Mouse (Mus musculus) MEL (cell line): ENCODE measurements at regions not wholly inside any gene's neighbourhood (a gene's known extent, or its start where the extent isn't known, plus 50 kb on each side); places are given as distances from the start of the nearest gene placed in this dataset.

Experiments
- DNase-seq: peaks from one replicate; pipeline ENCODE4 v3.0.0; 2011; ENCODE audit warnings: low read depth, low spot score
- H3K27ac ChIP-seq: 2 replicates; pipeline ENCODE4 v1.5.1; 2012; ENCODE audit warnings: low read depth, mild to moderate bottlenecking, control low read depth, low read length, moderate library complexity; ENCODE audit not compliant: control insufficient read depth
- H3K27me3 ChIP-seq, 2 experiments: fragments of 150-350 bp in 1 of 2; sonication (generic) in 1 of 2; 2 replicates each; pipeline ENCODE4 v1.6.1; 2012; ENCODE audit warnings: low read length in 2 of 2, mild to moderate bottlenecking in 2 of 2, improper control_type of control experiment in 1 of 2, moderate library complexity in 1 of 2; ENCODE audit not compliant: insufficient read depth in 2 of 2, control insufficient read depth in 1 of 2
- H3K36me3 ChIP-seq, 2 experiments: 2 replicates each; pipeline ENCODE4 v1.6.1; 2012 to 2014; ENCODE audit warnings: low read length in 2 of 2, improper control_type of control experiment in 1 of 2, inconsistent platforms in 1 of 2, mild to moderate bottlenecking in 1 of 2; ENCODE audit not compliant: insufficient read depth in 2 of 2, control insufficient read depth in 1 of 2
- H3K4me1 ChIP-seq, 2 experiments: fragments of 150-350 bp in 1 of 2; sonication (generic) in 1 of 2; 2 replicates each; pipeline ENCODE4 v1.6.1; 2012; ENCODE audit warnings: low read length in 2 of 2, improper control_type of control experiment in 1 of 2, mild to moderate bottlenecking in 1 of 2; ENCODE audit not compliant: insufficient read depth in 2 of 2, control insufficient read depth in 1 of 2
- H3K4me3 ChIP-seq, 2 experiments: fragments of 150-350 bp in 1 of 2; sonication (generic) in 1 of 2; 2 replicates each; pipeline ENCODE4 v1.5.1; 2012; ENCODE audit warnings: low read depth in 2 of 2, low read length in 2 of 2, mild to moderate bottlenecking in 2 of 2, moderate library complexity in 2 of 2, control low read depth in 1 of 2, improper control_type of control experiment in 1 of 2; ENCODE audit not compliant: control insufficient read depth in 1 of 2, insufficient read depth in 1 of 2
- H3K79me2 ChIP-seq: 2 replicates; pipeline ENCODE4 v1.6.1; 2012; ENCODE audit warnings: mild to moderate bottlenecking, low read length, moderate library complexity; ENCODE audit not compliant: control insufficient read depth, poor library complexity, insufficient read depth
- H3K9ac ChIP-seq: 2 replicates; pipeline ENCODE4 v1.6.1; 2012; ENCODE audit warnings: low read depth, mild to moderate bottlenecking, control low read depth, low read length, moderate library complexity; ENCODE audit not compliant: control insufficient read depth, poor library complexity, severe bottlenecking
- H3K9me3 ChIP-seq: fragments of 150-350 bp; sonication (generic); replicated peaks from 2 replicates; pipeline ENCODE4 v1.6.1; 2012; ENCODE audit warnings: mild to moderate bottlenecking, low read length, improper control_type of control experiment, moderate library complexity; ENCODE audit not compliant: insufficient read depth
- BHLHE40 ChIP-seq: IDR thresholded peaks from 2 replicates; pipeline ENCODE4 v1.6.1; 2012; ENCODE audit warnings: low read depth, mild to moderate bottlenecking, inconsistent platforms, low read length, improper control_type of control experiment, borderline replicate concordance
- CTCF ChIP-seq, 3 experiments: IDR thresholded peaks in 2 of 3; conservative IDR thresholded peaks in 1 of 3; 2 replicates each; pipeline ENCODE4 v1.5.1; 2011 to 2012; ENCODE audit warnings: low read length in 3 of 3, low read depth in 2 of 3, mild to moderate bottlenecking in 2 of 3, improper control_type of control experiment in 1 of 3, inconsistent platforms in 1 of 3, mixed read lengths in 1 of 3, moderate library complexity in 1 of 3; ENCODE audit not compliant: control insufficient read depth in 1 of 3, insufficient read depth in 1 of 3, poor library complexity in 1 of 3, severe bottlenecking in 1 of 3
- E2F4 ChIP-seq: IDR thresholded peaks from 2 replicates; pipeline ENCODE4 v1.6.1; 2011; ENCODE audit warnings: low read depth, low read length, improper control_type of control experiment, borderline replicate concordance
- EP300 ChIP-seq, 2 experiments: IDR thresholded peaks; 2 replicates each; pipeline ENCODE4 v1.6.1; 2011; ENCODE audit warnings: improper control_type of control experiment in 2 of 2, low read length in 2 of 2, low read depth in 1 of 2, mild to moderate bottlenecking in 1 of 2
- ETS1 ChIP-seq: IDR thresholded peaks from 2 replicates; pipeline ENCODE4 v1.6.1; 2012; ENCODE audit warnings: low read depth, mild to moderate bottlenecking, inconsistent platforms, low read length, improper control_type of control experiment, moderate library complexity
- KAT2A ChIP-seq: conservative IDR thresholded peaks from 2 replicates; pipeline ENCODE4 v1.6.1; 2012; ENCODE audit warnings: low read depth, low read length, improper control_type of control experiment, inconsistent platforms
- MAFK ChIP-seq: IDR thresholded peaks from 2 replicates; pipeline ENCODE4 v1.6.1; 2011; ENCODE audit warnings: low read depth, mild to moderate bottlenecking, low read length, improper control_type of control experiment, borderline replicate concordance
- MAZ ChIP-seq: IDR thresholded peaks from 2 replicates; pipeline ENCODE4 v1.6.1; 2012; ENCODE audit warnings: low read depth, mild to moderate bottlenecking, inconsistent platforms, low read length, improper control_type of control experiment
- MXI1 ChIP-seq: IDR thresholded peaks from 2 replicates; pipeline ENCODE4 v1.6.1; 2011; ENCODE audit warnings: mild to moderate bottlenecking, low read depth, low read length, improper control_type of control experiment
- MYC ChIP-seq: IDR thresholded peaks from 2 replicates; pipeline ENCODE4 v1.6.1; 2011; ENCODE audit warnings: low read depth, mild to moderate bottlenecking, low read length, improper control_type of control experiment, moderate library complexity
- NRF1 ChIP-seq: IDR thresholded peaks from 2 replicates; pipeline ENCODE4 v1.6.1; 2014; ENCODE audit warnings: low read depth, mild to moderate bottlenecking, inconsistent platforms, low read length, improper control_type of control experiment, moderate library complexity; ENCODE audit not compliant: poor library complexity, insufficient read depth, severe bottlenecking
- POLR2A ChIP-seq, 2 experiments: IDR thresholded peaks; 2 replicates each; pipeline ENCODE4 v1.6.1; 2011 to 2012; ENCODE audit warnings: low read length in 2 of 2, mild to moderate bottlenecking in 2 of 2, control low read depth in 1 of 2, improper control_type of control experiment in 1 of 2, low read depth in 1 of 2, moderate library complexity in 1 of 2; ENCODE audit not compliant: control insufficient read depth in 1 of 2, insufficient read depth in 1 of 2, poor library complexity in 1 of 2
- POLR2AphosphoS2 ChIP-seq: IDR thresholded peaks from 2 replicates; pipeline ENCODE4 v1.6.1; 2011; ENCODE audit warnings: low read length, improper control_type of control experiment
- POLR2AphosphoS5 ChIP-seq: IDR thresholded peaks from 2 replicates; pipeline ENCODE4 v1.6.1; 2012; ENCODE audit warnings: low read depth, borderline replicate concordance, mild to moderate bottlenecking, inconsistent platforms, low read length, moderate library complexity, mixed read lengths
- SMC3 ChIP-seq: IDR thresholded peaks from 2 replicates; pipeline ENCODE4 v1.6.1; 2011; ENCODE audit warnings: low read depth, low read length, improper control_type of control experiment
- TAL1 ChIP-seq: IDR thresholded peaks from 2 replicates; pipeline ENCODE4 v1.6.1; 2012; ENCODE audit warnings: mild to moderate bottlenecking, inconsistent platforms, low read length, moderate library complexity, mixed read lengths
- TBP ChIP-seq: IDR thresholded peaks from 2 replicates; pipeline ENCODE4 v1.8.0; 2011; ENCODE audit warnings: low read depth, low read length, improper control_type of control experiment
- UBTF ChIP-seq: IDR thresholded peaks from 2 replicates; pipeline ENCODE4 v1.6.1; 2012; ENCODE audit warnings: low read depth, mild to moderate bottlenecking, inconsistent platforms, low read length, improper control_type of control experiment, moderate library complexity, borderline replicate concordance; ENCODE audit not compliant: insufficient read depth

GRCm38 (mm10) chr3:130877981-130878380 is 147.8 kb upstream of the Rpl34 start:
- Histone ChIP-seq H3K36me3 (no peaks in the 10 kb centered on the region), H3K4me1 (no peaks in the 10 kb centered on the region), H3K27ac (no peak overlapping the region), H3K9ac (no peak overlapping the region), H3K4me3 (no peak overlapping the region), H3K9me3 (no peaks in the 10 kb centered on the region), H3K79me2 (no peaks in the 10 kb centered on the region)
- DNase-seq, result no peak
- TF ChIP-seq POLR2A (IDR thresholded peaks at IDR 0.05; ENCODE audit: control insufficient read depth in 1 of 2, insufficient read depth in 1 of 2, low read depth in 1 of 2, low read length in 2 of 2, poor library complexity in 1 of 2) (no peak), POLR2AphosphoS2 (no peak), EP300 (IDR thresholded peaks at IDR 0.05; ENCODE audit: low read depth in 1 of 2, low read length in 2 of 2) (no peak), TAL1 (no peak), MXI1 (no peak), CTCF (IDR thresholded peaks at IDR 0.05 in 2 of 3, conservative IDR thresholded peaks at IDR 0.05 in 1 of 3; ENCODE audit: control insufficient read depth in 1 of 3, insufficient read depth in 1 of 3, low read depth in 2 of 3, low read length in 3 of 3, poor library complexity in 1 of 3, severe bottlenecking in 1 of 3) (no peak), TBP (no peak)
- TF ChIP-seq, all 39 proteins: peak for 0
- H3K27me3 ChIP-seq, result no peaks in the 10 kb centered on the region

- no peaks in the 10 kb centered on the region for H3K4me1 ChIP-seq
- TF ChIP-seq KAT2A (no peak), BHLHE40 (no peak), MYC (no peak), ETS1 (no peak), E2F4 (no peak), POLR2AphosphoS5 (no peak), UBTF (no peak), NRF1 (no peak), MAFK (no peak), MAZ (no peak), SMC3 (no peak), TAL1 (no peak)
- TF ChIP-seq, all 39 proteins: peak for 0
- Histone ChIP-seq H3K27ac (no peak overlapping the region), H3K9ac (no peak overlapping the region), H3K27me3 (no peaks in the 10 kb centered on the region), H3K36me3 (no peaks in the 10 kb centered on the region), H3K4me3 (no peak overlapping the region), H3K9me3 (no peaks in the 10 kb centered on the region), H3K79me2 (no peaks in the 10 kb centered on the region)
- no peak for DNase-seq
These were observed 143.5 kb upstream of the Rpl34 start for GRCm38 (mm10) chr3:130873745-130874144.
